Mouse (Mus musculus) activated CD4-positive, CD25-positive, alpha-beta regulatory T cell, adult 4 months (primary cell): ENCODE measurements around the gene Nol11. TPM values are rescaled to one million over a fixed set of nuclear protein-coding genes. Genes with fewer than 3 reads are reported as not detected.

ENCODE experiments used
- polyA plus RNA-seq, 2 experiments: library from polyadenylated mRNA; unstranded; fragments of 100-300 nt; shearing (Covaris generic); gene quantifications; one replicate each; pipeline ENCODE4 v1.2.1; 2017

Gene Nol11
- polyA plus RNA-seq, 2 experiments from 2014 or later, result 44.5 to 45.8 TPM

Other genes starting within 250 kb of the Nol11 start
- gene Kpna2, start 189.8 kb downstream of the Nol11 start, polyA plus RNA-seq, result 100 to 1,000 TPM; 202 to 218 TPM
- 1 to 10 TPM in 1 of 2 experiments, under 1 TPM in 1; 0.46 to 1.5 TPM for gene 1810010H24Rik, start 163.7 kb downstream of the Nol11 start, polyA plus RNA-seq
- gene Bptf, start 57.3 kb downstream of the Nol11 start, polyA plus RNA-seq, result 10 to 100 TPM; 57.7 to 74.0 TPM